Mouse (Mus musculus) hindbrain, embryonic 10.5 days (tissue): Measurements from ENCODE around the gene Dcp1a. TPM values are rescaled to one million over a fixed set of nuclear protein-coding genes. Genes with fewer than 3 reads are reported as not detected.
"Not testable (repeated sequence)": the region's sequence is repeated elsewhere in the genome, so short reads cannot be mapped to it uniquely, and the experiment has no call there.

Experiments
- DNase-seq: peaks from one replicate; pipeline ENCODE4 v3.0.0-alpha.2; 2017; ENCODE audit warnings: low spot score
- H3K27ac ChIP-seq: fragments of 300-500 bp; sonication (generic); 2 replicates; pipeline ENCODE4 v1.5.1; 2016; ENCODE audit warnings: mild to moderate bottlenecking, moderate library complexity
- H3K27me3 ChIP-seq: fragments of 300-500 bp; sonication (generic); 2 replicates; pipeline ENCODE4 v1.6.1; 2016; ENCODE audit warnings: mild to moderate bottlenecking; ENCODE audit not compliant: poor library complexity, insufficient read depth, severe bottlenecking
- H3K36me3 ChIP-seq: fragments of 300-500 bp; sonication (generic); 2 replicates; pipeline ENCODE4 v1.6.1; 2016; ENCODE audit warnings: mild to moderate bottlenecking, moderate library complexity
- H3K4me1 ChIP-seq: fragments of 300-500 bp; sonication (generic); replicated peaks from 2 replicates; pipeline ENCODE4 v1.6.1; 2016; ENCODE audit warnings: mild to moderate bottlenecking
- H3K4me3 ChIP-seq: fragments of 300-500 bp; sonication (generic); 2 replicates; pipeline ENCODE4 v1.5.1; 2016; ENCODE audit warnings: mild to moderate bottlenecking, moderate library complexity
- H3K9me3 ChIP-seq: fragments of 300-500 bp; sonication (generic); 2 replicates; pipeline ENCODE4 v1.6.1; 2016; ENCODE audit warnings: mild to moderate bottlenecking, moderate library complexity
- WGBS: fragments of 180-500 bp; shearing (Covaris S2); methylation state at CpG from one replicate; pipeline ENCODE4 v1.1.7; 2016; 5-methylcytosine and 5-hydroxymethylcytosine counted together
- polyA plus RNA-seq: library from polyadenylated mRNA; unstranded; fragments of >200 nt; fragmentation: Nextera tagmentation; extraction: Ambion mirVana; gene quantifications from 2 replicates; pipeline ENCODE4 v1.2.1, GENCODE M21; 2016

Gene Dcp1a
- polyA plus RNA-seq, 1 experiment from 2014 or later: 30.5 TPM

- Histone ChIP-seq H3K4me1 (peaks cover 8% of the 10 kb centered on the region; the same call in 1 of the 2 replicates), H3K27me3 (no peaks in the 10 kb centered on the region), H3K36me3 (peaks cover 52% of the 10 kb centered on the region), H3K4me3 (no peak overlapping the region), H3K27ac (no peak overlapping the region), H3K9me3 (no peaks in the 10 kb centered on the region)
- DNase-seq: no peak
- WGBS: 86% methylated on average over 5 of the region's 5 CpGs
Measured at GRCm38 (mm10) chr14:30528961-30529360, 49.6 kb downstream of the Dcp1a start.

- no peaks in the 10 kb centered on the region for H3K9me3 ChIP-seq
- H3K27ac ChIP-seq: no peak overlapping the region
- no peak for DNase-seq
- WGBS: 94% methylated on average over 12 of the region's 12 CpGs
- H3K27me3 ChIP-seq: no peaks in the 10 kb centered on the region
- peaks cover 8% of the 10 kb centered on the region; the same call in 1 of the 2 replicates for H3K4me1 ChIP-seq
- H3K36me3 ChIP-seq: peaks cover 47% of the 10 kb centered on the region
- no peak overlapping the region for H3K4me3 ChIP-seq
Measured at GRCm38 (mm10) chr14:30529454-30529853, 50.1 kb downstream of the Dcp1a start.

GRCm38 (mm10) chr14:30530726-30531269 lies 51.5 kb downstream of the Dcp1a start:
- Histone ChIP-seq H3K4me1 (peaks cover 8% of the 10 kb centered on the region; the same call in 1 of the 2 replicates), H3K4me3 (no peak overlapping the region), H3K27me3 (no peaks in the 10 kb centered on the region), H3K9me3 (no peaks in the 10 kb centered on the region), H3K27ac (no peak overlapping the region), H3K36me3 (peaks cover 33% of the 10 kb centered on the region)
- WGBS: 76% methylated on average over 8 of the region's 8 CpGs
- DNase-seq: no peak

- Histone ChIP-seq H3K27ac (no peak overlapping the region), H3K27me3 (no peaks in the 10 kb centered on the region), H3K4me3 (no peak overlapping the region), H3K4me1 (peaks cover 8% of the 10 kb centered on the region; the same call in 1 of the 2 replicates), H3K36me3 (peaks cover 27% of the 10 kb centered on the region), H3K9me3 (no peaks in the 10 kb centered on the region)
- no peak for DNase-seq
- WGBS: 89% methylated on average over 5 of the region's 5 CpGs
Measured at GRCm38 (mm10) chr14:30531431-30531830, 52.1 kb downstream of the Dcp1a start.

- H3K4me3 ChIP-seq: no peak overlapping the region
- no peaks in the 10 kb centered on the region for H3K27me3 ChIP-seq
- H3K4me1 ChIP-seq: peaks cover 8% of the 10 kb centered on the region; the same call in 1 of the 2 replicates
- WGBS: 93% methylated on average over 6 of the region's 6 CpGs
- no peak for DNase-seq
- H3K27ac ChIP-seq: no peak overlapping the region
- H3K9me3 ChIP-seq: no peaks in the 10 kb centered on the region
- H3K36me3 ChIP-seq: peaks cover 23% of the 10 kb centered on the region
Measured at GRCm38 (mm10) chr14:30531896-30532295, 52.6 kb downstream of the Dcp1a start.

- no peaks in the 10 kb centered on the region for H3K9me3 ChIP-seq
- H3K4me3 ChIP-seq: no peak overlapping the region
- peaks cover 4% of the 10 kb centered on the region for H3K36me3 ChIP-seq
- no peak for DNase-seq
- WGBS: 90% methylated on average over 6 of the region's 6 CpGs
- H3K4me1 ChIP-seq: peaks cover 15% of the 10 kb centered on the region; the same call in 1 of the 2 replicates
- no peak overlapping the region for H3K27ac ChIP-seq
- H3K27me3 ChIP-seq: no peaks in the 10 kb centered on the region
Measured at GRCm38 (mm10) chr14:30533780-30534450, 54.6 kb downstream of the Dcp1a start.

- DNase-seq: no peak
- 77% methylated on average over 10 of the region's 10 CpGs for WGBS
- Histone ChIP-seq H3K27ac (0 out of 2 replicates have a peak overlapping the region, but pooled peaks have one; percentile 18), H3K4me1 (peaks cover 10% of the 10 kb centered on the region; the same call in 1 of the 2 replicates), H3K9me3 (no peaks in the 10 kb centered on the region), H3K36me3 (no peaks in the 10 kb centered on the region), H3K27me3 (no peaks in the 10 kb centered on the region), H3K4me3 (no peak overlapping the region)
Measured at GRCm38 (mm10) chr14:30541541-30541940, 62.2 kb downstream of the Dcp1a start.

GRCm38 (mm10) chr14:30543331-30543730 lies 64.0 kb downstream of the Dcp1a start:
- H3K4me1 ChIP-seq: peaks cover 13% of the 10 kb centered on the region
- H3K27me3 ChIP-seq, H3K9me3 ChIP-seq, H3K4me3 ChIP-seq, H3K27ac ChIP-seq, DNase-seq, H3K36me3 ChIP-seq: not testable (repeated sequence)
- 88% methylated on average over 5 of the region's 5 CpGs for WGBS

GRCm38 (mm10) chr14:30548131-30548720 lies 68.9 kb downstream of the Dcp1a start, which contains the start of gene Tkt:
Gene Tkt (plus strand): TSS chr14:30548359.
- 33% methylated on average over 8 of the region's 8 CpGs for WGBS
- Histone ChIP-seq H3K27ac (peak within 1 kb of the TSS; percentile 98), H3K27me3 (no peaks in the 10 kb centered on the region), H3K4me3 (peak within 1 kb of the TSS; percentile 88), H3K9me3 (no peaks in the 10 kb centered on the region), H3K4me1 (peaks cover 45% of the 10 kb centered on the region), H3K36me3 (peaks cover 9% of the 10 kb centered on the region)
- peak; percentile 40 for DNase-seq

GRCm38 (mm10) chr14:30548965-30549776 lies 69.8 kb downstream of the Dcp1a start:
- Histone ChIP-seq H3K27me3 (no peaks in the 10 kb centered on the region), H3K4me3 (peak overlapping the region; percentile 88), H3K27ac (peak overlapping the region; percentile 98), H3K9me3 (no peaks in the 10 kb centered on the region), H3K4me1 (peaks cover 48% of the 10 kb centered on the region), H3K36me3 (peaks cover 15% of the 10 kb centered on the region)
- peak; percentile 96 for DNase-seq
- WGBS: under 1% methylated on average over 69 of the region's 69 CpGs

GRCm38 (mm10) chr14:30549777-30550149 lies 70.4 kb downstream of the Dcp1a start:
- Histone ChIP-seq H3K27ac (peak overlapping the region; percentile 98), H3K27me3 (no peaks in the 10 kb centered on the region), H3K36me3 (peaks cover 21% of the 10 kb centered on the region), H3K4me3 (peak overlapping the region; percentile 88), H3K4me1 (peaks cover 45% of the 10 kb centered on the region), H3K9me3 (no peaks in the 10 kb centered on the region)
- WGBS: under 1% methylated on average over 10 of the region's 10 CpGs
- no peak for DNase-seq

GRCm38 (mm10) chr14:30550232-30551070 lies 71.1 kb downstream of the Dcp1a start:
- H3K36me3 ChIP-seq: peaks cover 27% of the 10 kb centered on the region
- no peak for DNase-seq
- peaks cover 45% of the 10 kb centered on the region for H3K4me1 ChIP-seq
- peak overlapping the region; percentile 98 for H3K27ac ChIP-seq
- no peaks in the 10 kb centered on the region for H3K9me3 ChIP-seq
- 46% methylated on average over 8 of the region's 8 CpGs for WGBS
- peak overlapping the region; percentile 88 for H3K4me3 ChIP-seq
- H3K27me3 ChIP-seq: no peaks in the 10 kb centered on the region
